Mouse (Mus musculus) urinary bladder, postnatal 4 days (tissue): Measurements from ENCODE around the gene Trpm6.

Experiments used
- DNase-seq, 2 experiments: peaks; one replicate each; pipeline ENCODE4 v3.0.0; 2021 to 2022; ENCODE audit warnings: low spot score in 2 of 2

The Trpm6 gene

GRCm38 (mm10) chr19:18749598-18750339 is at the start of gene Trpm6:
Gene Trpm6 (plus strand): TSS chr19:18749983.
- no peak for DNase-seq

- DNase-seq: no peak
Measured at GRCm38 (mm10) chr19:18708101-18708500, 41.7 kb upstream of the Trpm6 start.

GRCm38 (mm10) chr19:18710903-18711302 is 38.9 kb upstream of the Trpm6 start:
- no peak for DNase-seq

GRCm38 (mm10) chr19:18711589-18711988 is 38.2 kb upstream of the Trpm6 start:
- no peak for DNase-seq

GRCm38 (mm10) chr19:18712153-18712865 is 37.5 kb upstream of the Trpm6 start:
- no peak for DNase-seq

GRCm38 (mm10) chr19:18712866-18713300 is 36.9 kb upstream of the Trpm6 start, which contains the start of gene D030056L22Rik:
Gene D030056L22Rik (plus strand): TSS chr19:18713193.
- peak; percentile 97 to 98 for DNase-seq

GRCm38 (mm10) chr19:18713357-18713756 is 36.4 kb upstream of the Trpm6 start:
- peak; percentile 49 to 63 for DNase-seq

- peak; percentile 21 to 67 for DNase-seq
Measured at GRCm38 (mm10) chr19:18716374-18716773, 33.4 kb upstream of the Trpm6 start.

GRCm38 (mm10) chr19:18720337-18720736 is 29.4 kb upstream of the Trpm6 start:
- DNase-seq: no peak

- no peak for DNase-seq
Measured at GRCm38 (mm10) chr19:18725186-18725585, 24.6 kb upstream of the Trpm6 start.

GRCm38 (mm10) chr19:18730255-18730654 is 19.5 kb upstream of the Trpm6 start:
- no peak for DNase-seq

GRCm38 (mm10) chr19:18731077-18731476 is 18.7 kb upstream of the Trpm6 start:
- no peak for DNase-seq

- DNase-seq: no peak
Measured at GRCm38 (mm10) chr19:18735901-18736300, 13.9 kb upstream of the Trpm6 start.

GRCm38 (mm10) chr19:18739146-18739545 is 10.6 kb upstream of the Trpm6 start:
- DNase-seq: no peak

GRCm38 (mm10) chr19:18743946-18744345 is 5.8 kb upstream of the Trpm6 start:
- no peak for DNase-seq

GRCm38 (mm10) chr19:18746576-18747340 is 3.0 kb upstream of the Trpm6 start:
- DNase-seq: no peak

GRCm38 (mm10) chr19:18747379-18747778 is 2.4 kb upstream of the Trpm6 start:
- no peak for DNase-seq

GRCm38 (mm10) chr19:18757191-18757590 is 7.4 kb downstream of the Trpm6 start:
- no peak for DNase-seq

- no peak for DNase-seq
Measured at GRCm38 (mm10) chr19:18757706-18758105, 7.9 kb downstream of the Trpm6 start.

- DNase-seq: no peak
Measured at GRCm38 (mm10) chr19:18758269-18758668, 8.5 kb downstream of the Trpm6 start.

GRCm38 (mm10) chr19:18758916-18759315 is 9.1 kb downstream of the Trpm6 start:
- DNase-seq: no peak

- no peak for DNase-seq
Measured at GRCm38 (mm10) chr19:18766399-18766798, 16.6 kb downstream of the Trpm6 start.
